Mouse (Mus musculus) hindbrain, embryonic 11.5 days (tissue): ENCODE results near the gene Rbfox1. TPM values are rescaled to one million over a fixed set of nuclear protein-coding genes. Genes with fewer than 3 reads are reported as not detected.

Source experiments
- ATAC-seq: fragments of 200-750 bp; cut with Nextera tagmentation; 2 replicates; pipeline ENCODE4 v1.8.0; 2017; ENCODE audit warnings: mild to moderate bottlenecking, moderate TSS enrichment, moderate library complexity; ENCODE audit not compliant: low FRiP score
- DNase-seq: peaks from one replicate; pipeline ENCODE4 v3.0.0-alpha.2; 2015; ENCODE audit warnings: low spot score
- H3K27ac ChIP-seq: fragments of 300-500 bp; sonication (generic); 2 replicates; pipeline ENCODE4 v1.5.1; 2014; ENCODE audit warnings: mild to moderate bottlenecking, low read depth, low read length
- H3K27me3 ChIP-seq: fragments of 300-500 bp; sonication (generic); 2 replicates; pipeline ENCODE4 v1.6.1; 2014; ENCODE audit warnings: mild to moderate bottlenecking, low read length, moderate library complexity, mixed read lengths; ENCODE audit not compliant: control insufficient read depth, insufficient read depth
- H3K36me3 ChIP-seq: fragments of 300-500 bp; sonication (generic); 2 replicates; pipeline ENCODE4 v1.6.1; 2014; ENCODE audit warnings: mild to moderate bottlenecking, low read length, moderate library complexity, mixed read lengths; ENCODE audit not compliant: control insufficient read depth, insufficient read depth
- H3K4me1 ChIP-seq: fragments of 300-500 bp; sonication (generic); replicated peaks from 2 replicates; pipeline ENCODE4 v1.6.1; 2014; ENCODE audit warnings: low read length, mixed read lengths; ENCODE audit not compliant: control insufficient read depth, insufficient read depth
- H3K4me2 ChIP-seq: fragments of 300-500 bp; sonication (generic); replicated peaks from 2 replicates; pipeline ENCODE4 v1.6.1; 2014; ENCODE audit warnings: mild to moderate bottlenecking, low read depth, low read length
- H3K4me3 ChIP-seq: fragments of 300-500 bp; sonication (generic); 2 replicates; pipeline ENCODE4 v1.5.1; 2014; ENCODE audit warnings: low read depth, low read length
- H3K9ac ChIP-seq: fragments of 300-500 bp; sonication (generic); 2 replicates; pipeline ENCODE4 v1.6.1; 2014; ENCODE audit warnings: low read depth, low read length
- H3K9me3 ChIP-seq: fragments of 300-500 bp; sonication (generic); 2 replicates; pipeline ENCODE4 v1.6.1; 2016; ENCODE audit warnings: low read length; ENCODE audit not compliant: control insufficient read depth
- WGBS: fragments of 180-500 bp; shearing (Covaris S2); extraction: QIAGEN DNeasy Blood & Tissue Kit; methylation state at CpG from one replicate; pipeline ENCODE4 v1.1.7; 2014; 5-methylcytosine and 5-hydroxymethylcytosine counted together
- polyA plus RNA-seq: library from polyadenylated mRNA; unstranded; fragments of >200 nt; fragmentation: Nextera tagmentation; extraction: Ambion mirVana; gene quantifications from 2 replicates; pipeline ENCODE4 v1.2.1, GENCODE M21; 2014

Gene Rbfox1
- 20.3 and 20.7 TPM in 2 replicates for polyA plus RNA-seq

DNA sequence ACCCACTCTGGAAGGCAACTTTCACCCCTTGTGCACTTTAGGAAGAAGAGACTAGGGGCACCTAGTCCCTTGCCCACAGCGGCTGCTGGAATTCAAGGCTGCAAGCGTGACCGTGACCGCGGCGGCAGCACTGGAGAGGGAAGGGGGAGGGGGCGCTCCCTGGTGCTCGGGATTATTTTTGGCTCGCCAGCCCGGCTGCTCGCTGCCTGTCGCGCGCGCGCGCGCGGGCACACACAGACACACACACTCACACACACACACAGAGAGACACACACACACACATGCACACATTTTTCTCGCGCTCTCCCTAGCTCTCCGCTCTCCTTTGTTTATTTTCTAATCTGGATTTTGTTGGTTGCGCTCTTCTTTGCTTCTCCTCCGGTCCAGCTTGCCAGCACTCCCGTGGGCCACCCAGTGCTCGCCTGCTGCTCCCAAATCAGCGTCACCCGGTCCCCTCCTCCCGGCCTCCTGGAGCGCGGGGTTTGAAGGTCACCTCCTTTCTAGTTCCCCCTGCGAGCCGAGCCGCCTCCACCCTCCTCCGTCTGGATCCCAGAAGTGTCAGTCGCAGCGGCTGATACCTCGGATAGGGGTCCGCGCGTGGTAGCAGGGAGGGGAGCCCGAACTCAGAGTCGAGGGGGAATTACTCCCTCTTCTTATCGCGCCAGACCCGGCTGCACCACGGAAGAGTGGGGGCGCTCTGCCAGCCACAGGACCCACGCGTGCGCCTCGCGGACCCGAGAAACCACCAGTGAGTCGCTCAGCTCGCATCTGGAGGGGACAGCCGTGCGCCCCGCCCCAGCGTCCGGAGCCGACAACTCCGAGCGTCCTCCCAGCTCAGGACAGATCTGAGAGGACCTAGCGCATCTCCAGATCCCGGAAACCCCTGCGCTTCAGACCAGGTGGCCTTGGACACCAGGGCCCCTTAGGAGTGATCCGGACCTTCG, at the start of gene Rbfox1:
TSS of gene Rbfox1 (plus strand) at position 610 of the 944 bp plus-strand sequence.
- peak within 1 kb of the TSS; percentile 40 for H3K4me3 ChIP-seq
- no peaks in the 10 kb centered on the region for H3K36me3 ChIP-seq
- no peaks in the 10 kb centered on the region for H3K9me3 ChIP-seq
- H3K4me2 ChIP-seq = peak within 1 kb of the TSS; percentile 67
- DNase-seq (peak; percentile 63), ATAC-seq (peak; percentile 40)
- 1% methylated on average over 63 of the region's 69 CpGs for WGBS
- no peaks in the 10 kb centered on the region for H3K4me1 ChIP-seq
- peak within 1 kb of the TSS; percentile 34; the same call in 1 of the 2 replicates for H3K9ac ChIP-seq
- peaks cover 21% of the 10 kb centered on the region for H3K27me3 ChIP-seq
- no peak within 1 kb of the TSS for H3K27ac ChIP-seq

DNA sequence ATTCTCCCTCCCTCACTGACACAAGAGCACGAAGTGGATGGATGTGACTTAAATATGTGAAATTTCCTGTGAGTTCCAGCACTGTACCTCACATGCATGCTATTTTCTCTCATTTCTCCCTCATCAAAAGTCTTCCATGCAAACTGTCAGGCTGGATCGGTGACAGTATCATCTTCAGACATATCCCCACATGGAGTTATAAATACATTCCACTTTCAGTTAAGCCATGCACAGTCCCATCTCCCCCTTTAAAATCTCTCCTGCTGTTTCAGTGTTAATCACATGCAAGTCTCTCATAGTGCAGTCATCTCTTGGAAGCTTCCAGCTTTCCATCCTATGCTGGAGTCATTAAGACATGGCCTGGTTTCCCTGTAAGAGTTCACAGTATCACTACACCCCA, 48.4 kb upstream of the Rbfox1 start:
- ATAC-seq (no peak), DNase-seq (no peak)
- Histone ChIP-seq H3K27me3 (no peaks in the 10 kb centered on the region), H3K4me1 (no peaks in the 10 kb centered on the region), H3K9me3 (no peaks in the 10 kb centered on the region), H3K27ac (no peak overlapping the region), H3K9ac (no peak overlapping the region), H3K4me3 (no peak overlapping the region), H3K36me3 (no peaks in the 10 kb centered on the region), H3K4me2 (no peak overlapping the region)
- 92% methylated on average over 2 of the region's 2 CpGs for WGBS

DNA sequence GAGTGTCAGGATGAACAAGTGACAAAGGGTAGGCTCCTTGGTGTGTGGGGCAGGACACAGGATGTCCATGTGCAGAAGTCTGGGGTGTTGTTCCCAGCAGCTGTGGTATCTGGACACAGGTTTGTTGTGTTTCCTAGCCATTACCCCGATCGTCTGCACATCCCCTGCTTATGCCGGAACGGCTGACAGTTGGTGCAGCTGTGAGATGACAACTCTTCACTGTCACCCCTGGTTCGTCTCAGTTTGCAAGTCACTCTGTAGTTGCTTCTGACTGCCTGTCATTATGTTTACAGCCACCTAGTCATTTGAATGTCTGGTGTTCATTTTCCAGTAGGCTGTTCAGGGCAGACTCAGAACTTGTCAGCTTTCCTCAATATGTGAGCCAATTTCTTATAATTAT, 44.0 kb upstream of the Rbfox1 start:
- H3K9ac ChIP-seq = no peak overlapping the region
- H3K4me3 ChIP-seq = no peak overlapping the region
- H3K9me3 ChIP-seq = no peaks in the 10 kb centered on the region
- H3K4me1 ChIP-seq = no peaks in the 10 kb centered on the region
- no peak overlapping the region for H3K4me2 ChIP-seq
- DNase-seq = no peak
- 88% methylated on average over 5 of the region's 5 CpGs for WGBS
- H3K27ac ChIP-seq = no peak overlapping the region
- H3K36me3 ChIP-seq = no peaks in the 10 kb centered on the region
- ATAC-seq = no peak
- H3K27me3 ChIP-seq = no peaks in the 10 kb centered on the region

DNA sequence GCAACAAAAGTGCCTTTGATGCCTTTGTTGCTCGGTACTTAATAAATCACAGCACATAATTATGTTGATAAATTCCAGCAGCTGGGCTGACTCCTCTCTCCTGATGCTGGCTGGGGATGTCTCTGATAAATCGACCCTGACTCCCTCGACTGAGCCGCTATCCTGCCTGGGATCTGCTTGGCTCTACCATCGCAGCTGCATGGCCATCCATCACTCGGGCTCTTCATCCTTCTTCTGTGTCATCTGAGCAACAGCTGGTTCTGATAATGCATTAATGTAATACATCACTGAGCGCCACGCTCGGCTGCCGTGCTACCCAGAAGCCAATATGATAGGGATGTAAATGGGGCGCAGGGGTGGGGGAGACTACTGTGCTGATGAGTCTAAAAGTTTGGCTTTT, 39.5 kb upstream of the Rbfox1 start:
- H3K4me1 ChIP-seq = no peaks in the 10 kb centered on the region
- 64% methylated on average over 11 of the region's 11 CpGs for WGBS
- peak; percentile 43; the same call in 1 of the 2 replicates for ATAC-seq

DNA sequence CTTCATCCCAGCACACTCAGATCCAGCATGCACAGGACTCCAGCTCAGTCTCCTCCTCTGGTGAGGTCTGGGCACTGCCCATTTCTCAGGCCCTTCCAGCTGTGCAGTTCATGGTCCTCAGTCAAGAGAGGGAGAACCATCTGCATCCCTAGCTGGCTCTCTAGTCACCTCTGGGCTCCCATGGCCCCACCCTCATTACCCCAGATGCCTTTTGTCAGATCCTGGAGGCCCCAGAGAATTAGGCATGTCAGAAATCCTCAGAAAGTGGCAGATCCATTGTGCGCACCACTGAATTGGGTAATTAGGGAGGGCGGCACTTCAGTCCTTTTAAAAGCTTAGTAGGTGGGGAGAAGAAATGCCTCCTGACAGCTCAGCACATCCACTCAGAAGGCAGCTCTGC, 32.1 kb upstream of the Rbfox1 start:
- 52% methylated on average over 2 of the region's 2 CpGs for WGBS
- peak; percentile 45; the same call in 1 of the 2 replicates for ATAC-seq
- no peak overlapping the region for H3K4me2 ChIP-seq
- no peaks in the 10 kb centered on the region for H3K4me1 ChIP-seq
- no peak overlapping the region for H3K9ac ChIP-seq
- H3K4me3 ChIP-seq = no peak overlapping the region
- no peaks in the 10 kb centered on the region for H3K27me3 ChIP-seq
- peak; percentile 19 for DNase-seq
- H3K9me3 ChIP-seq = no peaks in the 10 kb centered on the region
- H3K36me3 ChIP-seq = no peaks in the 10 kb centered on the region
- H3K27ac ChIP-seq = no peak overlapping the region

More for the DNA sequence above, 39.5 kb upstream of the Rbfox1 start:
- peak; percentile 33 for DNase-seq
- Histone ChIP-seq H3K36me3 (no peaks in the 10 kb centered on the region), H3K9ac (no peak overlapping the region), H3K27ac (no peak overlapping the region), H3K4me2 (no peak overlapping the region), H3K4me3 (no peak overlapping the region), H3K27me3 (no peaks in the 10 kb centered on the region), H3K9me3 (no peaks in the 10 kb centered on the region)

DNA sequence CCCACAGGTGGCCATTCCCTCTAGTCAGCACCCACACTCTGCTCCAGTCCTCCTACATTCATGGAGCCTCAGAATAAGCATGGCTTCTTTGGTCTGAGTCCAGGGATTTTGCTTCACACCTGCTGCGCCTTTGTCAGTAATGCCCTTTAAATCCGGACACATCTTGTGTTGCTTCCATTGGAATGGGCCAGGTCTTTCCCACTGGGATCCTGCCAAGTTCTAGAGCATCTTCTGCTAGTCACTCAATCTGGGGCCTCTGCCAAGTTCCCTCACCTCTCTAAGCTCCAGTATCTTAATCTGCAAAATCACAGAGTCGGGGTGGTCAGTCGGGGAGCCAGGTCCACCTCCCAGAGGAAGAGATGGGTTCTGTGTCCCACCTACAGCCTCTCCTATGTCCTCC, 20.8 kb upstream of the Rbfox1 start:
- WGBS = 97% methylated on average over 4 of the region's 4 CpGs

DNA sequence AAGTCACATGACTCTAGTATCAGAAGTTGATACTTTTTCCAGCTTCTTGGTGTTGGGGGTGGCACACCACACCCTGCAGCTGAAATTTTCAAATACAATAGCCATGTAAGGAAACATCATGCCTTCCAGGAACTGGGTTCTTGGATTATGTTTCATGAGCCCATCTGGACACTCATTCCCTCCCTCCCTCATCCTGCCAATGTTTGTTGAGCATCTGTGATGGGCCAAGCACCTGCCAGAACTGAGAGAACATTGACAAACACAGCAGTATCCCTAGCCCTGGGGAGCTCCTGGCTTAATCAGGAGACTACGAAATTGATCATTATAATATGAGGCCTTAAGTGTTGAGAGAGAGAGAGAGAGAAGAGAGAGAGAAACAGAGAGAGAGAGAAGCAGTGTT, 18.2 kb upstream of the Rbfox1 start:
- Histone ChIP-seq H3K36me3 (no peaks in the 10 kb centered on the region), H3K4me2 (no peak overlapping the region), H3K9me3 (no peaks in the 10 kb centered on the region), H3K9ac (no peak overlapping the region), H3K27me3 (no peaks in the 10 kb centered on the region), H3K4me1 (no peaks in the 10 kb centered on the region), H3K27ac (no peak overlapping the region), H3K4me3 (no peak overlapping the region)
- 68% methylated on average over 1 of the region's 1 CpGs for WGBS
- ATAC-seq (no peak), DNase-seq (no peak)

More for the DNA sequence above, 20.8 kb upstream of the Rbfox1 start:
- no peak overlapping the region for H3K9ac ChIP-seq
- no peaks in the 10 kb centered on the region for H3K36me3 ChIP-seq
- no peaks in the 10 kb centered on the region for H3K27me3 ChIP-seq
- no peak overlapping the region for H3K4me2 ChIP-seq
- H3K27ac ChIP-seq = no peak overlapping the region
- H3K4me1 ChIP-seq = no peaks in the 10 kb centered on the region
- ATAC-seq (no peak), DNase-seq (no peak)
- no peak overlapping the region for H3K4me3 ChIP-seq
- H3K9me3 ChIP-seq = no peaks in the 10 kb centered on the region

DNA sequence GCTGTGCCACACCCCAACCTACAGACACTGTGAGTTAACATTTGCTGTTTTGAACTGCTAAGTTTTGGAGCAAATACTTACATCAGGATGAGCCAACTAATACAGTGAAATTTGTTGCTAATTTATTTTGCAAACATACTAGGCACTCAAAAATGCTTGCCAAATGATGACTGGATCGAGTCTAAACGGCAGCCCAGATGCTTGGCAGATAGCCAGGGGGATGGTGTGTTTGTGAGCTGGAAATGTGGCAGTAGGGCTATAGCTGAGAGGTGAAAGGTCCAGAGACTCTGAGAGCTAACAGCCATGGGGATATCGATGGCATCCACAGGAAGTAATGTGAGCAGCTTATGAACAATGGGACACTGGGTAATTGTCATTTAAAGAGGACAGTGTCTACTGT, 14.8 kb upstream of the Rbfox1 start:
- Histone ChIP-seq H3K4me2 (no peak overlapping the region), H3K9ac (no peak overlapping the region), H3K4me1 (no peaks in the 10 kb centered on the region), H3K4me3 (no peak overlapping the region), H3K9me3 (no peaks in the 10 kb centered on the region), H3K36me3 (no peaks in the 10 kb centered on the region), H3K27me3 (no peaks in the 10 kb centered on the region), H3K27ac (no peak overlapping the region)
- 75% methylated on average over 3 of the region's 3 CpGs for WGBS
- DNase-seq (no peak), ATAC-seq (no peak)

DNA sequence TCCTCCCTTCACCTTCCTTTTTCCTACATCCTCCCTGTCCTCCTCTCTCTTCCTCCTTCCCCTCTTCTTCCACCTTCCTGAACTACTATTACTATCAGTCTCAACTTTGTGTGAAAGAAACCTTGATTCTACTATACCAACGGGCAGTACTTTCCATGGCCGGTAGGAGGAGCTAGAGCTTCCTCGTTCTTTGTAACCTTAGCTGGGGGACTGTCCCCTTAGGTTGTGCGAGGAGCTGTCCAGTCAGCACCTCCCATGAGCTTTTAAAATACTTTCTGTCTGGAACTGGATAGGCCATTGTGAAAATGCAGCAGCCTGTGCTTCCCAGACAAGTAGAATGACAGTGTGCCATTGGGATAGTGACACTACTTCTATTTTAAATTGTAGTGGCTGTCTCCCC, 3.3 kb upstream of the Rbfox1 start:
- no peak overlapping the region for H3K27ac ChIP-seq
- 0% methylated on average over 4 of the region's 4 CpGs for WGBS
- H3K27me3 ChIP-seq = peaks cover 21% of the 10 kb centered on the region
- no peak overlapping the region for H3K9ac ChIP-seq
- H3K4me3 ChIP-seq = no peak overlapping the region
- no peak overlapping the region for H3K4me2 ChIP-seq
- no peaks in the 10 kb centered on the region for H3K36me3 ChIP-seq
- peak; percentile 90 for DNase-seq
- H3K4me1 ChIP-seq = no peaks in the 10 kb centered on the region
- ATAC-seq = no peak
- no peaks in the 10 kb centered on the region for H3K9me3 ChIP-seq
